Comparison of ENCODE assay signal across 11 mouse cellular contexts in the genomic region with DNA sequence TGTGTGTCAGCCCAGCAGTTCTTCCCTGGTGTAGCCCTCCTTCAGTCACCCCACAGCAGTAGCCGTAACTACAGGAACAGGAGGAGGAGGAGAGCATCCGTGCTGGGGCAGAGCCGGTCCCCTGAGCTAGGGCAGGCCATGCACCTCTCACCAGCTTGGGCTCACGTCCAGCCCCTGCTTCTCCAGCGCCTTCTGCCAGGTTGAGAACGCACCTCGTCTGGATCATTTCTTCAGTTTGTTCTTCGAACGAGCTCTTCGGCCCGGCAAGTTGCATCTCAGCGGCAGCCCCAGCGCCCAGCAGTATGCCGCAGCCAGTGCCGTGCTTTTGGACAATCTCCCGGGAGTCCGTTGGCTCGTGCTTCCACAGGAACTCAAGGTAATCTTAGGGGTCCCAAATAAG. TPM values are rescaled to one million over a fixed set of nuclear protein-coding genes. Genes with fewer than 3 reads are reported as not detected.
DNase-seq lines count a peak whose midpoint lies in the region; ATAC-seq and TF ChIP-seq lines count a peak whose summit lies in the region.
"Had no signal": no experiment of that assay in that cellular context is flagged by ENCODE, and none has a peak within 500 bp of the region (broad histone marks: within the 10 kb centered on the region; RNA-seq: fewer than 3 reads in every experiment).

No protein-coding gene starts in this region.

- H3K27ac ChIP-seq in forebrain, embryonic 10.5 days = peak overlapping the region; percentile 66
- H3K27ac ChIP-seq in forebrain, embryonic 12.5 days = no peak overlapping the region
- H3K27ac ChIP-seq in heart, embryonic 14.5 days (replicated peaks in 1 of 2; ENCODE audit: control insufficient read depth in 1 of 2, insufficient read depth in 1 of 2, low read depth in 2 of 2, low read length in 2 of 2) = peak overlapping the region; percentile 82 to 86
- H3K27ac ChIP-seq: hindbrain, embryonic 14.5 days had no signal

- H3K4me2 ChIP-seq in forebrain, embryonic 12.5 days = no peak overlapping the region
- H3K4me2 ChIP-seq in heart, embryonic 14.5 days (ENCODE audit: low read length) = peak overlapping the region; percentile 18; the same call in 1 of the 2 replicates
- H3K4me2 ChIP-seq: hindbrain, embryonic 14.5 days had no signal

- no peaks in the 10 kb centered on the region for H3K27me3 ChIP-seq in forebrain, embryonic 10.5 days (ENCODE audit: poor library complexity, severe bottlenecking)
- H3K27me3 ChIP-seq in forebrain, embryonic 12.5 days = no peaks in the 10 kb centered on the region
- H3K27me3 ChIP-seq in heart, embryonic 14.5 days (ENCODE audit: control insufficient read depth, insufficient read depth, low read length) = no peaks in the 10 kb centered on the region
- no peaks in the 10 kb centered on the region for H3K27me3 ChIP-seq in E14TG2a.4 (ENCODE audit: insufficient read depth, low read length)

- H3K36me3 ChIP-seq in forebrain, embryonic 10.5 days (replicated peaks) = peaks cover 15% of the 10 kb centered on the region
- H3K36me3 ChIP-seq in forebrain, embryonic 12.5 days (replicated peaks) = peaks cover 4% of the 10 kb centered on the region; the same call in 1 of the 2 replicates
- no peaks in the 10 kb centered on the region for H3K36me3 ChIP-seq in heart, embryonic 14.5 days (ENCODE audit: control insufficient read depth, insufficient read depth, low read length)
- H3K36me3 ChIP-seq in E14TG2a.4 (ENCODE audit: insufficient read depth, low read length) = no peaks in the 10 kb centered on the region; the same call in 1 of the 2 replicates

- 91% methylated on average over 18 of the region's 18 CpGs for WGBS in forebrain, embryonic 10.5 days
- WGBS in forebrain, embryonic 12.5 days = 92% methylated on average over 17 of the region's 18 CpGs
- WGBS in heart, embryonic 14.5 days = 80% methylated on average over 18 of the region's 18 CpGs

- no peaks in the 10 kb centered on the region for H3K9me3 ChIP-seq in forebrain, embryonic 10.5 days
- no peaks in the 10 kb centered on the region for H3K9me3 ChIP-seq in forebrain, embryonic 12.5 days
- no peaks in the 10 kb centered on the region for H3K9me3 ChIP-seq in heart, embryonic 14.5 days (ENCODE audit: control insufficient read depth, low read length)
- H3K9me3 ChIP-seq in E14TG2a.4 (ENCODE audit: low read length) = no peaks in the 10 kb centered on the region

- peaks cover 73% of the 10 kb centered on the region for H3K4me1 ChIP-seq in forebrain, embryonic 10.5 days
- peaks cover 42% of the 10 kb centered on the region for H3K4me1 ChIP-seq in forebrain, embryonic 12.5 days
- peaks cover 31 to 46% of the 10 kb centered on the region in 2 experiments for H3K4me1 ChIP-seq in heart, embryonic 14.5 days (ENCODE audit: control insufficient read depth in 2 of 2, insufficient read depth in 2 of 2, low read length in 2 of 2)
- H3K4me1 ChIP-seq in E14TG2a.4 (replicated peaks; ENCODE audit: low read depth, low read length) = peaks cover 17% of the 10 kb centered on the region

- no peak overlapping the region for H3K4me3 ChIP-seq in forebrain, embryonic 10.5 days
- no peak overlapping the region for H3K4me3 ChIP-seq in forebrain, embryonic 12.5 days (replicated peaks)
- H3K4me3 ChIP-seq in heart, embryonic 14.5 days (ENCODE audit: control insufficient read depth in 1 of 2, insufficient read depth in 1 of 2, low read depth in 1 of 2, low read length in 2 of 2) = 0 out of 4 replicates have a peak overlapping the region, but pooled peaks of 1 of the 2 experiments have one; percentile 7
- 0 out of 2 replicates have a peak overlapping the region, but pooled peaks have one; percentile 20 for H3K4me3 ChIP-seq in E14TG2a.4 (replicated peaks; ENCODE audit: low read length)

- no peak for DNase-seq in forebrain, embryonic 10.5 days (ENCODE audit: extremely low spot score, low spot score)
- DNase-seq in heart, adult 9 months (ENCODE audit: low spot score in 2 of 2) = no peak
- peak; percentile 47 to 58 for DNase-seq in cerebellum, postnatal 10 days
- DNase-seq in Muller cell, postnatal 12 days (ENCODE audit: inconsistent ontology term) = no peak
- DNase-seq in embryo, embryonic 10 days (ENCODE audit: low spot score) = no peak
- DNase-seq: thymus, adult 2 months had no signal

- ATAC-seq in forebrain, embryonic 12.5 days (ENCODE audit: low FRiP score) = no peak
- peak; percentile 37; the same call in 1 of the 2 replicates for ATAC-seq in heart, embryonic 14.5 days (ENCODE audit: insufficient number of reproducible peaks, insufficient read depth, low FRiP score, low read depth)

- H3K9ac ChIP-seq in forebrain, embryonic 12.5 days = no peak overlapping the region
- no peak overlapping the region for H3K9ac ChIP-seq in heart, embryonic 14.5 days (ENCODE audit: low read length)
- H3K9ac ChIP-seq: hindbrain, embryonic 14.5 days had no signal

- TF ChIP-seq CTCF in E14TG2a.4 (conservative IDR thresholded peaks at IDR 0.05; ENCODE audit: low read length) = no peak

RNA-seq across cellular contexts. Expression of gene Slc25a31, which starts 25.5 kb away (rescaled TPM):
- 0.10 TPM in 1 of 2 replicates, not detected in the other for polyA plus RNA-seq in forebrain, embryonic 10.5 days (2016; fragmentation: Nextera tagmentation; extraction: Ambion mirVana)
- polyA plus RNA-seq in forebrain, embryonic 12.5 days (2016; fragmentation: Nextera tagmentation; extraction: Ambion mirVana) = 0.17 TPM in 1 of 2 replicates, not detected in the other
- 1.00 and 1.1 TPM in 2 replicates for polyA plus RNA-seq in heart, embryonic 14.5 days (2014; fragmentation: Nextera tagmentation; extraction: Ambion mirVana)
- polyA plus RNA-seq: adrenal gland, adult 2 months had no signal

Comparison
In these comparisons a context has a peak if more than half of its experiments do, and no peak if none do; other contexts are left out.
1. DNase-seq: peak in cerebellum, postnatal 10 days (2 of 2); none in forebrain, embryonic 10.5 days (single experiment), heart, adult 9 months (0 of 2), Muller cell, postnatal 12 days (single experiment) and embryo, embryonic 10 days (single experiment).